Mouse (Mus musculus) olfactory bulb, adult 2 months (tissue): ENCODE data around the gene Bach2. TPM values are rescaled to one million over a fixed set of nuclear protein-coding genes. Genes with fewer than 3 reads are reported as not detected.

Experiments
- H3K27ac ChIP-seq: fragments of 200-500 bp; 2 replicates; pipeline ENCODE4 v1.5.1; 2012; ENCODE audit warnings: low read depth, low read length; ENCODE audit not compliant: insufficient read depth
- H3K4me1 ChIP-seq: fragments of 200-500 bp; 2 replicates; pipeline ENCODE4 v1.6.1; 2012; ENCODE audit warnings: low read length; ENCODE audit not compliant: control insufficient read depth, insufficient read depth
- H3K4me3 ChIP-seq: fragments of 200-500 bp; 2 replicates; pipeline ENCODE4 v1.5.1; 2012; ENCODE audit warnings: mild to moderate bottlenecking, low read depth, low read length, moderate library complexity; ENCODE audit not compliant: insufficient read depth
- CTCF ChIP-seq: fragments of 200-500 bp; IDR thresholded peaks from 2 replicates; pipeline ENCODE4 v1.5.1; 2012; ENCODE audit warnings: low read depth, mild to moderate bottlenecking, low read length, moderate library complexity; ENCODE audit not compliant: insufficient read depth
- POLR2A ChIP-seq: fragments of 200-500 bp; IDR thresholded peaks from 2 replicates; pipeline ENCODE4 v1.6.1; 2012; ENCODE audit warnings: mild to moderate bottlenecking, low read depth, low read length, moderate library complexity; ENCODE audit not compliant: insufficient read depth
- WGBS: fragments of 180-500 bp; shearing (Covaris S2); methylation state at CpG from one replicate; pipeline ENCODE4 v1.1.7; 2018; 5-methylcytosine and 5-hydroxymethylcytosine counted together
- polyA plus RNA-seq: library from polyadenylated mRNA; stranded (reverse); fragments of >200 nt; gene quantifications from 2 replicates; pipeline ENCODE4 v1.2.4, GENCODE M21; 2012; ENCODE audit warnings: low replicate concordance; ENCODE audit not compliant: missing spikeins, insufficient read depth, insufficient read length

Bach2 gene
- not detected in 2 replicates for polyA plus RNA-seq

GRCm38 (mm10) chr4:32238366-32238854, at the start of gene Bach2:
Bach2 (plus strand) TSS chr4:32238804.
- peaks cover 11% of the 10 kb centered on the region; the same call in 1 of the 2 replicates for H3K4me1 ChIP-seq
- H3K27ac ChIP-seq: peak within 1 kb of the TSS; percentile 71
- 1% methylated on average over 65 of the region's 69 CpGs for WGBS
- peak within 1 kb of the TSS; percentile 97 for H3K4me3 ChIP-seq
- TF ChIP-seq POLR2A (no peak; the same call in 1 of the 2 replicates), CTCF (no peak)

GRCm38 (mm10) chr4:32189416-32190036, 49.1 kb upstream of the Bach2 start:
- no peak for TF ChIP-seq POLR2A
- TF ChIP-seq CTCF: no peak
- Histone ChIP-seq H3K4me3 (no peak overlapping the region), H3K4me1 (peaks cover 4% of the 10 kb centered on the region), H3K27ac (peak overlapping the region; percentile 18; the same call in 1 of the 2 replicates)
- 59% methylated on average over 4 of the region's 4 CpGs for WGBS

GRCm38 (mm10) chr4:32190506-32190905, 48.1 kb upstream of the Bach2 start:
- TF ChIP-seq POLR2A (no peak), CTCF (no peak)
- WGBS: 90% methylated on average over 8 of the region's 8 CpGs

GRCm38 (mm10) chr4:32195945-32196921, 42.4 kb upstream of the Bach2 start:
- TF ChIP-seq CTCF (no peak), POLR2A (no peak)
- Histone ChIP-seq H3K27ac (no peak overlapping the region), H3K4me1 (peaks cover 8% of the 10 kb centered on the region; the same call in 1 of the 2 replicates), H3K4me3 (no peak overlapping the region)
- 56% methylated on average over 9 of the region's 9 CpGs for WGBS

More at GRCm38 (mm10) chr4:32190506-32190905, 48.1 kb upstream of the Bach2 start:
- peaks cover 4% of the 10 kb centered on the region for H3K4me1 ChIP-seq
- H3K27ac ChIP-seq: no peak overlapping the region
- no peak overlapping the region for H3K4me3 ChIP-seq

- TF ChIP-seq POLR2A (no peak), CTCF (no peak)
- Histone ChIP-seq H3K27ac (no peak overlapping the region), H3K4me1 (peaks cover 8% of the 10 kb centered on the region; the same call in 1 of the 2 replicates), H3K4me3 (no peak overlapping the region)
- WGBS: 100% methylated on average over 1 of the region's 1 CpGs
Measured at GRCm38 (mm10) chr4:32198031-32198430, 40.6 kb upstream of the Bach2 start.

GRCm38 (mm10) chr4:32198589-32198988, 40.0 kb upstream of the Bach2 start:
- TF ChIP-seq CTCF: no peak
- no peak for TF ChIP-seq POLR2A
- WGBS: 83% methylated on average over 7 of the region's 7 CpGs
- Histone ChIP-seq H3K4me3 (no peak overlapping the region), H3K4me1 (peaks cover 8% of the 10 kb centered on the region; the same call in 1 of the 2 replicates), H3K27ac (no peak overlapping the region)

- peaks cover 8% of the 10 kb centered on the region; the same call in 1 of the 2 replicates for H3K4me1 ChIP-seq
- no peak overlapping the region for H3K27ac ChIP-seq
- WGBS: 92% methylated on average over 7 of the region's 7 CpGs
- H3K4me3 ChIP-seq: no peak overlapping the region
- TF ChIP-seq CTCF (no peak), POLR2A (no peak)
Measured at GRCm38 (mm10) chr4:32199156-32199555, 39.4 kb upstream of the Bach2 start.

GRCm38 (mm10) chr4:32201114-32201513, 37.5 kb upstream of the Bach2 start:
- Histone ChIP-seq H3K27ac (no peak overlapping the region), H3K4me1 (peaks cover 4% of the 10 kb centered on the region; the same call in 1 of the 2 replicates), H3K4me3 (no peak overlapping the region)
- no peak for TF ChIP-seq POLR2A
- no peak for TF ChIP-seq CTCF
- WGBS: 90% methylated on average over 8 of the region's 8 CpGs
